8 mouse cellular contexts compared by ENCODE assay signal in genomic region chr2:181598454-181599351, GRCm38 (mm10). TPM values are rescaled to one million over a fixed set of nuclear protein-coding genes. Genes with fewer than 3 reads are reported as not detected.
DNase-seq lines count a peak whose midpoint lies in the region; ATAC-seq and TF ChIP-seq lines count a peak whose summit lies in the region.

Gene Samd10, minus strand, starts transcription at chr2:181599212.

- H3K4me2 ChIP-seq in heart, embryonic 11.5 days: peak within 1 kb of the TSS; percentile 98
- H3K4me2 ChIP-seq in kidney, embryonic 14.5 days (replicated peaks; ENCODE audit: low read depth, low read length): peak within 1 kb of the TSS; percentile 94
- peak within 1 kb of the TSS; percentile 87 for H3K4me2 ChIP-seq in midbrain, embryonic 15.5 days
- H3K4me2 ChIP-seq in stomach, postnatal 0 days (replicated peaks; ENCODE audit: low read depth): peak within 1 kb of the TSS; percentile 87

- no peaks in the 10 kb centered on the region for H3K27me3 ChIP-seq in heart, embryonic 11.5 days (ENCODE audit: control insufficient read depth, insufficient read depth, low read length)
- H3K27me3 ChIP-seq in kidney, embryonic 14.5 days (ENCODE audit: control insufficient read depth, insufficient read depth, low read length): 0 out of 2 replicates have a peak, but pooled peaks cover 5% of the 10 kb centered on the region
- H3K27me3 ChIP-seq in midbrain, embryonic 15.5 days (replicated peaks): no peaks in the 10 kb centered on the region
- H3K27me3 ChIP-seq in stomach, postnatal 0 days (ENCODE audit: control insufficient read depth, insufficient read depth, low read length): no peaks in the 10 kb centered on the region

- H3K36me3 ChIP-seq in heart, embryonic 11.5 days (ENCODE audit: control insufficient read depth, insufficient read depth, low read length): no peaks in the 10 kb centered on the region
- no peaks in the 10 kb centered on the region for H3K36me3 ChIP-seq in kidney, embryonic 14.5 days (ENCODE audit: control insufficient read depth, insufficient read depth, low read length)
- H3K36me3 ChIP-seq in midbrain, embryonic 15.5 days (replicated peaks): no peaks in the 10 kb centered on the region; the same call in 1 of the 2 replicates
- no peaks in the 10 kb centered on the region for H3K36me3 ChIP-seq in stomach, postnatal 0 days (ENCODE audit: control insufficient read depth, insufficient read depth, low read length)

- 3% methylated on average over 71 of the region's 71 CpGs for WGBS in heart, embryonic 11.5 days (ENCODE audit: insufficient replicate concordance)
- under 1% methylated on average over 69 of the region's 71 CpGs for WGBS in kidney, embryonic 14.5 days
- WGBS in midbrain, embryonic 15.5 days: under 1% methylated on average over 71 of the region's 71 CpGs
- WGBS in stomach, postnatal 0 days: 2% methylated on average over 71 of the region's 71 CpGs

- peak; percentile 39; the same call in 1 of the 2 replicates for ATAC-seq in heart, embryonic 11.5 days (replicated peaks; ENCODE audit: insufficient number of reproducible peaks, low FRiP score, low TSS enrichment)
- peak; percentile 55 for ATAC-seq in kidney, embryonic 14.5 days (ENCODE audit: low FRiP score, low TSS enrichment)
- peak; percentile 49 for ATAC-seq in midbrain, embryonic 15.5 days (replicated peaks)
- ATAC-seq in stomach, postnatal 0 days (ENCODE audit: low FRiP score, low TSS enrichment): peak; percentile 63

- no peaks in the 10 kb centered on the region for H3K9me3 ChIP-seq in heart, embryonic 11.5 days (replicated peaks; ENCODE audit: control insufficient read depth, low read length)
- no peaks in the 10 kb centered on the region for H3K9me3 ChIP-seq in kidney, embryonic 14.5 days (ENCODE audit: control insufficient read depth, low read length)
- H3K9me3 ChIP-seq in midbrain, embryonic 15.5 days: no peaks in the 10 kb centered on the region
- no peaks in the 10 kb centered on the region for H3K9me3 ChIP-seq in stomach, postnatal 0 days (ENCODE audit: control insufficient read depth, low read length)

- peak; percentile 45 to 67 for DNase-seq in spleen, adult 18-20 months
- no peak for DNase-seq in spleen, postnatal 14 days (ENCODE audit: low spot score in 2 of 2)
- peak; percentile 84 to 85 for DNase-seq in cerebellum, postnatal 10 days
- DNase-seq in liver: peak; percentile 55
- DNase-seq in stomach, postnatal 0 days (ENCODE audit: low spot score): peak; percentile 87

- no peak for TF ChIP-seq EP300 in stomach, postnatal 0 days (optimal IDR thresholded peaks at IDR 0.05)

- TF ChIP-seq CTCF in stomach, postnatal 0 days (IDR thresholded peaks at IDR 0.05; ENCODE audit: low read depth): peak; percentile 27; the same call in 1 of the 2 replicates

- peak within 1 kb of the TSS; percentile 29; the same call in 1 of the 2 replicates for H3K27ac ChIP-seq in heart, embryonic 11.5 days (ENCODE audit: low read depth, low read length)
- H3K27ac ChIP-seq in kidney, embryonic 14.5 days (ENCODE audit: low read depth, low read length): peak within 1 kb of the TSS; percentile 78
- H3K27ac ChIP-seq in midbrain, embryonic 15.5 days: peak within 1 kb of the TSS; percentile 91
- H3K27ac ChIP-seq in stomach, postnatal 0 days (replicated peaks): peak within 1 kb of the TSS; percentile 98

- peak within 1 kb of the TSS; percentile 78 for H3K4me3 ChIP-seq in heart, embryonic 11.5 days (ENCODE audit: low read depth, low read length)
- H3K4me3 ChIP-seq in kidney, embryonic 14.5 days (ENCODE audit: low read length): peak within 1 kb of the TSS; percentile 75
- peak within 1 kb of the TSS; percentile 72 for H3K4me3 ChIP-seq in midbrain, embryonic 15.5 days
- H3K4me3 ChIP-seq in stomach, postnatal 0 days (ENCODE audit: low read depth, low read length): peak within 1 kb of the TSS; percentile 65

- H3K4me1 ChIP-seq in heart, embryonic 11.5 days (ENCODE audit: control insufficient read depth, insufficient read depth, low read length): peaks cover 14% of the 10 kb centered on the region; the same call in 1 of the 2 replicates
- H3K4me1 ChIP-seq in kidney, embryonic 14.5 days (ENCODE audit: control insufficient read depth, insufficient read depth, low read length): peaks cover 11% of the 10 kb centered on the region
- H3K4me1 ChIP-seq in midbrain, embryonic 15.5 days: peaks cover 48% of the 10 kb centered on the region
- H3K4me1 ChIP-seq in stomach, postnatal 0 days (replicated peaks; ENCODE audit: control insufficient read depth, insufficient read depth): 0 out of 2 replicates have a peak, but pooled peaks cover 5% of the 10 kb centered on the region

- H3K9ac ChIP-seq in heart, embryonic 11.5 days (ENCODE audit: low read depth, low read length): peak within 1 kb of the TSS; percentile 82
- peak within 1 kb of the TSS; percentile 85 for H3K9ac ChIP-seq in kidney, embryonic 14.5 days (ENCODE audit: low read depth, low read length)
- H3K9ac ChIP-seq in midbrain, embryonic 15.5 days: peak within 1 kb of the TSS; percentile 93
- peak within 1 kb of the TSS; percentile 82 for H3K9ac ChIP-seq in stomach, postnatal 0 days (ENCODE audit: low read length)

RNA-seq across cellular contexts. Expression of gene Samd10, which starts in this region (rescaled TPM):
- 13.7 and 14.6 TPM in 2 replicates for polyA plus RNA-seq in heart, embryonic 11.5 days (2014; fragmentation: Nextera tagmentation; extraction: Ambion mirVana)
- 24.5 and 29.2 TPM in 2 replicates for polyA plus RNA-seq in kidney, embryonic 14.5 days (2014; fragmentation: Nextera tagmentation; extraction: Ambion mirVana)
- polyA plus RNA-seq in midbrain, embryonic 15.5 days (2015; fragmentation: Nextera tagmentation; extraction: Ambion mirVana): 232 and 239 TPM in 2 replicates
- polyA plus RNA-seq in stomach, postnatal 0 days (2015; fragmentation: Nextera tagmentation; extraction: Ambion mirVana): 22.9 and 26.8 TPM in 2 replicates

Comparison
In these comparisons a context has a peak if more than half of its experiments do, and no peak if none do; other contexts are left out.
1. DNase-seq: peak in spleen, adult 18-20 months (2 of 2), cerebellum, postnatal 10 days (2 of 2), liver (single experiment) and stomach, postnatal 0 days (single experiment); none in spleen, postnatal 14 days (0 of 2).
2. H3K27ac ChIP-seq: peak in every context shown above with its lines; median percentile 98 in stomach, postnatal 0 days; 91 in midbrain, embryonic 15.5 days; 78 in kidney, embryonic 14.5 days; 29 in heart, embryonic 11.5 days.
3. Peak in every context shown above with its lines, with median percentiles within 50 percentile points of each other: ATAC-seq, H3K4me2 ChIP-seq, H3K4me3 ChIP-seq and H3K9ac ChIP-seq.